Mouse (Mus musculus) heart, postnatal 0 days (tissue): Measurements from ENCODE around the gene Gm29427.

ENCODE experiments used
- CTCF ChIP-seq: IDR thresholded peaks from 2 replicates; pipeline ENCODE4 v1.5.1; 2016; ENCODE audit warnings: antibody characterized with exemption, control low read depth, low read depth
- EP300 ChIP-seq: IDR thresholded peaks from 2 replicates; pipeline ENCODE4 v1.6.1; 2016; ENCODE audit warnings: antibody characterized with exemption, low read depth

- TF ChIP-seq CTCF (no peak), EP300 (no peak)
Observed at GRCm38 (mm10) chr1:130764027-130764461, 48.4 kb upstream of the Gm29427 start.
